Mouse (Mus musculus) telencephalon, adult 2 months (tissue): ENCODE measurements at regions not wholly inside any gene's neighbourhood (a gene's known extent, or its start where the extent isn't known, plus 50 kb on each side); places are given as distances from the start of the nearest gene placed in this dataset.

Experiments
- DNase-seq: peaks from one replicate; pipeline ENCODE4 v3.0.0-alpha.2; 2011; ENCODE audit warnings: low read depth, low spot score

- no peak for DNase-seq
These were observed 260.9 kb downstream of the Olfm4 start for GRCm38 (mm10) chr14:80244640-80245302.

- DNase-seq = no peak
These were observed 263.7 kb downstream of the Olfm4 start for GRCm38 (mm10) chr14:80247575-80247974.

GRCm38 (mm10) chr14:80249882-80250281 lies 266.0 kb downstream of the Olfm4 start:
- DNase-seq = no peak

- no peak for DNase-seq
These were observed 273.2 kb downstream of the Olfm4 start for GRCm38 (mm10) chr14:80257086-80257485.

GRCm38 (mm10) chr14:80263173-80263572 lies 279.3 kb downstream of the Olfm4 start:
- DNase-seq = no peak

GRCm38 (mm10) chr14:80265081-80265480 lies 281.2 kb downstream of the Olfm4 start:
- no peak for DNase-seq

- DNase-seq = peak; percentile 80
These were observed 285.5 kb downstream of the Olfm4 start for GRCm38 (mm10) chr14:80269179-80269951.

GRCm38 (mm10) chr14:80270063-80270462 lies 286.2 kb downstream of the Olfm4 start:
- DNase-seq = no peak

GRCm38 (mm10) chr14:80280188-80280587 lies 296.3 kb downstream of the Olfm4 start:
- no peak for DNase-seq

GRCm38 (mm10) chr14:80283726-80284125 lies 299.8 kb downstream of the Olfm4 start:
- DNase-seq = no peak

- DNase-seq = no peak
These were observed 307.5 kb downstream of the Olfm4 start for GRCm38 (mm10) chr14:80291360-80291759.

- DNase-seq = no peak
These were observed 309.5 kb downstream of the Olfm4 start for GRCm38 (mm10) chr14:80293378-80293777.

GRCm38 (mm10) chr14:80329651-80330050 lies 345.8 kb downstream of the Olfm4 start:
- DNase-seq = no peak

GRCm38 (mm10) chr14:80362024-80362622 lies 378.2 kb downstream of the Olfm4 start:
- DNase-seq = no peak

- no peak for DNase-seq
These were observed 385.7 kb downstream of the Olfm4 start for GRCm38 (mm10) chr14:80369448-80370153.

GRCm38 (mm10) chr14:80374290-80374689 lies 390.4 kb downstream of the Olfm4 start:
- peak; percentile 6 for DNase-seq

GRCm38 (mm10) chr14:80377064-80377463 lies 393.2 kb downstream of the Olfm4 start:
- no peak for DNase-seq

GRCm38 (mm10) chr14:80391418-80391817 lies 407.5 kb downstream of the Olfm4 start:
- DNase-seq = no peak

- DNase-seq = no peak
These were observed 424.4 kb downstream of the Olfm4 start for GRCm38 (mm10) chr14:80408317-80408716.

- no peak for DNase-seq
These were observed 435.0 kb downstream of the Olfm4 start for GRCm38 (mm10) chr14:80418810-80419325.

- no peak for DNase-seq
These were observed 459.9 kb downstream of the Olfm4 start for GRCm38 (mm10) chr14:80443820-80444219.

GRCm38 (mm10) chr14:80471470-80471869 lies 487.6 kb downstream of the Olfm4 start:
- DNase-seq = no peak
